Mouse (Mus musculus): ENCODE measurements around the gene Exosc5. TPM values are rescaled to one million over a fixed set of nuclear protein-coding genes. Genes with fewer than 3 reads are reported as not detected.

The Exosc5 gene
- total and polyA plus RNA-seq, 3 experiments = 109 to 134 TPM; not detected in 1

GRCm38 (mm10) chr7:25666381-25666780 lies 7.4 kb downstream of the Exosc5 start:
- Histone ChIP-seq H3K4me3 (ENCODE audit: control insufficient read depth in 1 of 2, insufficient read depth in 1 of 2, low read depth in 2 of 2, low read length in 2 of 2) (no peak overlapping the region), H3K79me2 (ENCODE audit: control insufficient read depth, insufficient read depth, low read length, poor library complexity) (peaks cover 7% of the 10 kb centered on the region), H3K9ac (ENCODE audit: control insufficient read depth, low read depth, low read length, poor library complexity, severe bottlenecking) (no peak overlapping the region), H3K27ac (ENCODE audit: control insufficient read depth, low read depth, low read length) (no peak overlapping the region), H3K36me3 (ENCODE audit: control insufficient read depth in 1 of 2, insufficient read depth in 2 of 2, low read length in 2 of 2) (peaks cover 4 to 6% of the 10 kb centered on the region in 2 experiments), H3K4me1 (ENCODE audit: control insufficient read depth in 1 of 2, insufficient read depth in 2 of 2, low read length in 2 of 2) (0 out of 4 replicates have a peak, but pooled peaks cover 0 to 3% of the 10 kb centered on the region in 2 experiments), H3K9me3 (replicated peaks; ENCODE audit: insufficient read depth, low read length) (no peaks in the 10 kb centered on the region), H3K27me3 (ENCODE audit: control insufficient read depth in 1 of 2, insufficient read depth in 2 of 2, low read length in 2 of 2) (no peaks in the 10 kb centered on the region)
- TF ChIP-seq MAX (IDR thresholded peaks at IDR 0.05; ENCODE audit: low read length) (no peak), ETS1 (IDR thresholded peaks at IDR 0.05; ENCODE audit: low read depth, low read length) (no peak), KAT2A (conservative IDR thresholded peaks at IDR 0.05; ENCODE audit: low read depth, low read length) (no peak), ZMIZ1 (IDR thresholded peaks at IDR 0.05; ENCODE audit: low read depth, low read length) (no peak), CHD2 (IDR thresholded peaks at IDR 0.05; ENCODE audit: low read length) (no peak), POLR2A (IDR thresholded peaks at IDR 0.05; ENCODE audit: control insufficient read depth in 1 of 2, insufficient read depth in 1 of 2, low read depth in 1 of 2, low read length in 2 of 2, poor library complexity in 1 of 2) (0 out of 4 replicates have a peak, but pooled peaks of 1 of the 2 experiments have one; percentile 10), SMC3 (IDR thresholded peaks at IDR 0.05; ENCODE audit: low read depth, low read length) (no peak)
- DNase-seq (ENCODE audit: low read depth, low spot score) = no peak

GRCm38 (mm10) chr7:25669158-25669557 lies 10.2 kb downstream of the Exosc5 start:
- TF ChIP-seq SIN3A (IDR thresholded peaks at IDR 0.05; ENCODE audit: low read length) = no peak
- TF ChIP-seq SMC3 (IDR thresholded peaks at IDR 0.05; ENCODE audit: low read depth, low read length) = no peak
- no peak for TF ChIP-seq JUND (IDR thresholded peaks at IDR 0.05; ENCODE audit: low read depth, low read length)
- no peak for TF ChIP-seq MAZ (IDR thresholded peaks at IDR 0.05; ENCODE audit: low read depth, low read length)
- TF ChIP-seq MAFK (IDR thresholded peaks at IDR 0.05; ENCODE audit: borderline replicate concordance, low read depth, low read length) = no peak
- no peak for TF ChIP-seq POLR2AphosphoS5 (IDR thresholded peaks at IDR 0.05; ENCODE audit: borderline replicate concordance, low read depth, low read length)
- TF ChIP-seq MEF2A (IDR thresholded peaks at IDR 0.05; ENCODE audit: extremely low read depth, insufficient replicate concordance, low read depth, low read length, poor library complexity, severe bottlenecking) = no peak
- TF ChIP-seq TBP (IDR thresholded peaks at IDR 0.05; ENCODE audit: low read depth, low read length) = no peak
- TF ChIP-seq MYB (IDR thresholded peaks at IDR 0.05; ENCODE audit: low read depth, low read length) = no peak
- no peak for TF ChIP-seq UBTF (IDR thresholded peaks at IDR 0.05; ENCODE audit: borderline replicate concordance, insufficient read depth, low read depth, low read length)
- TF ChIP-seq ZC3H11A (IDR thresholded peaks at IDR 0.05; ENCODE audit: low read depth, low read length) = no peak
- TF ChIP-seq RCOR1 (IDR thresholded peaks at IDR 0.05; ENCODE audit: low read depth, low read length) = no peak
- TF ChIP-seq TAL1 (IDR thresholded peaks at IDR 0.05; ENCODE audit: low read length) = no peak
- TF ChIP-seq ZKSCAN1 (IDR thresholded peaks at IDR 0.05; ENCODE audit: low read depth, low read length) = no peak
- peaks cover 0 to 4% of the 10 kb centered on the region in 2 experiments; a peak in 3 of 4 replicates for H3K36me3 ChIP-seq (ENCODE audit: control insufficient read depth in 1 of 2, insufficient read depth in 2 of 2, low read length in 2 of 2)
- no peak overlapping the region for H3K4me3 ChIP-seq (ENCODE audit: control insufficient read depth in 1 of 2, insufficient read depth in 1 of 2, low read depth in 2 of 2, low read length in 2 of 2)
- H3K4me1 ChIP-seq (ENCODE audit: control insufficient read depth in 1 of 2, insufficient read depth in 2 of 2, low read length in 2 of 2) = no peaks in the 10 kb centered on the region
- no peaks in the 10 kb centered on the region for H3K27me3 ChIP-seq (ENCODE audit: control insufficient read depth in 1 of 2, insufficient read depth in 2 of 2, low read length in 2 of 2)
- no peak overlapping the region for H3K9ac ChIP-seq (ENCODE audit: control insufficient read depth, low read depth, low read length, poor library complexity, severe bottlenecking)
- no peaks in the 10 kb centered on the region for H3K79me2 ChIP-seq (ENCODE audit: control insufficient read depth, insufficient read depth, low read length, poor library complexity)
- no peak for DNase-seq (ENCODE audit: low read depth, low spot score)
- H3K9me3 ChIP-seq (replicated peaks; ENCODE audit: insufficient read depth, low read length) = no peaks in the 10 kb centered on the region
- no peak overlapping the region for H3K27ac ChIP-seq (ENCODE audit: control insufficient read depth, low read depth, low read length)
